Mouse (Mus musculus): ENCODE measurements around the gene Slc1a7. TPM values are rescaled to one million over a fixed set of nuclear protein-coding genes. Genes with fewer than 3 reads are reported as not detected.

The Slc1a7 gene
- polyA plus RNA-seq, 1 experiment from 2014 or later = not detected

GRCm38 (mm10) chr4:107975004-107975403, 6.9 kb downstream of the Slc1a7 start:
- WGBS = 78% methylated on average over 7 of the region's 7 CpGs
- no peak overlapping the region for H3K27ac ChIP-seq
- H3K4me2 ChIP-seq = no peak overlapping the region
- no peaks in the 10 kb centered on the region for H3K9me3 ChIP-seq
- no peaks in the 10 kb centered on the region for H3K36me3 ChIP-seq (replicated peaks)
- no peak for ATAC-seq (ENCODE audit: low FRiP score)
- H3K9ac ChIP-seq = no peak overlapping the region
- no peaks in the 10 kb centered on the region for H3K4me1 ChIP-seq
- H3K4me3 ChIP-seq (replicated peaks) = no peak overlapping the region
- H3K27me3 ChIP-seq = no peaks in the 10 kb centered on the region

GRCm38 (mm10) chr4:107977593-107977992, 9.5 kb downstream of the Slc1a7 start:
- Histone ChIP-seq H3K9me3 (no peaks in the 10 kb centered on the region), H3K9ac (no peak overlapping the region), H3K4me3 (replicated peaks) (no peak overlapping the region), H3K4me1 (no peaks in the 10 kb centered on the region), H3K27me3 (no peaks in the 10 kb centered on the region), H3K27ac (no peak overlapping the region), H3K36me3 (replicated peaks) (no peaks in the 10 kb centered on the region), H3K4me2 (no peak overlapping the region)
- no peak for ATAC-seq (ENCODE audit: low FRiP score)
- WGBS = 55% methylated on average over 4 of the region's 4 CpGs

- Histone ChIP-seq H3K4me3 (replicated peaks) (no peak overlapping the region), H3K27me3 (no peaks in the 10 kb centered on the region), H3K27ac (no peak overlapping the region), H3K4me2 (no peak overlapping the region), H3K36me3 (replicated peaks) (no peaks in the 10 kb centered on the region), H3K4me1 (no peaks in the 10 kb centered on the region), H3K9me3 (no peaks in the 10 kb centered on the region), H3K9ac (no peak overlapping the region)
- 40% methylated on average over 2 of the region's 2 CpGs for WGBS
- no peak for ATAC-seq (ENCODE audit: low FRiP score)
Observed at GRCm38 (mm10) chr4:107979530-107979929, 11.4 kb downstream of the Slc1a7 start.

- Histone ChIP-seq H3K36me3 (replicated peaks) (no peaks in the 10 kb centered on the region), H3K9me3 (no peaks in the 10 kb centered on the region), H3K27ac (no peak overlapping the region), H3K4me1 (no peaks in the 10 kb centered on the region), H3K27me3 (no peaks in the 10 kb centered on the region), H3K9ac (no peak overlapping the region), H3K4me3 (replicated peaks) (no peak overlapping the region), H3K4me2 (no peak overlapping the region)
- ATAC-seq (ENCODE audit: low FRiP score) = no peak
- WGBS = 74% methylated on average over 6 of the region's 6 CpGs
Observed at GRCm38 (mm10) chr4:107980002-107980600, 12.0 kb downstream of the Slc1a7 start.

GRCm38 (mm10) chr4:107983717-107984116, 15.6 kb downstream of the Slc1a7 start:
- 87% methylated on average over 1 of the region's 1 CpGs for WGBS
- no peak overlapping the region for H3K27ac ChIP-seq

GRCm38 (mm10) chr4:107984282-107984981, 16.3 kb downstream of the Slc1a7 start:
- no peaks in the 10 kb centered on the region for H3K36me3 ChIP-seq (replicated peaks)
- no peak overlapping the region for H3K27ac ChIP-seq
- no peak overlapping the region for H3K4me3 ChIP-seq (replicated peaks)

More at GRCm38 (mm10) chr4:107983717-107984116, 15.6 kb downstream of the Slc1a7 start:
- H3K9me3 ChIP-seq = no peaks in the 10 kb centered on the region
- no peak overlapping the region for H3K4me2 ChIP-seq
- ATAC-seq (ENCODE audit: low FRiP score) = no peak
- H3K4me1 ChIP-seq = no peaks in the 10 kb centered on the region
- H3K27me3 ChIP-seq = no peaks in the 10 kb centered on the region
- H3K9ac ChIP-seq = no peak overlapping the region
- H3K36me3 ChIP-seq (replicated peaks) = no peaks in the 10 kb centered on the region
- H3K4me3 ChIP-seq (replicated peaks) = no peak overlapping the region

GRCm38 (mm10) chr4:107985812-107986211, 17.7 kb downstream of the Slc1a7 start:
- 85% methylated on average over 5 of the region's 5 CpGs for WGBS
- Histone ChIP-seq H3K36me3 (replicated peaks) (no peaks in the 10 kb centered on the region), H3K4me3 (replicated peaks) (no peak overlapping the region), H3K4me2 (no peak overlapping the region), H3K9me3 (no peaks in the 10 kb centered on the region), H3K27me3 (peaks cover 7% of the 10 kb centered on the region; the same call in 1 of the 2 replicates), H3K9ac (no peak overlapping the region), H3K4me1 (no peaks in the 10 kb centered on the region), H3K27ac (no peak overlapping the region)
- ATAC-seq (ENCODE audit: low FRiP score) = no peak

More at GRCm38 (mm10) chr4:107984282-107984981, 16.3 kb downstream of the Slc1a7 start:
- Histone ChIP-seq H3K4me2 (no peak overlapping the region), H3K9ac (no peak overlapping the region), H3K27me3 (no peaks in the 10 kb centered on the region), H3K9me3 (no peaks in the 10 kb centered on the region), H3K4me1 (no peaks in the 10 kb centered on the region)
- WGBS = 84% methylated on average over 7 of the region's 7 CpGs
- ATAC-seq (ENCODE audit: low FRiP score) = no peak

- WGBS = 91% methylated on average over 11 of the region's 11 CpGs
- Histone ChIP-seq H3K4me1 (peaks cover 3% of the 10 kb centered on the region), H3K4me2 (no peak overlapping the region)
Observed at GRCm38 (mm10) chr4:107986386-107987168, 18.4 kb downstream of the Slc1a7 start.

GRCm38 (mm10) chr4:107988931-107989330, 20.8 kb downstream of the Slc1a7 start:
- Histone ChIP-seq H3K9ac (no peak overlapping the region), H3K27ac (no peak overlapping the region), H3K27me3 (peaks cover 23% of the 10 kb centered on the region), H3K4me3 (replicated peaks) (no peak overlapping the region), H3K4me1 (peaks cover 11% of the 10 kb centered on the region), H3K36me3 (replicated peaks) (no peaks in the 10 kb centered on the region), H3K9me3 (no peaks in the 10 kb centered on the region), H3K4me2 (no peak overlapping the region)
- no peak for ATAC-seq (ENCODE audit: low FRiP score)
- WGBS = 82% methylated on average over 8 of the region's 8 CpGs

More at GRCm38 (mm10) chr4:107986386-107987168, 18.4 kb downstream of the Slc1a7 start:
- Histone ChIP-seq H3K4me3 (replicated peaks) (no peak overlapping the region), H3K36me3 (replicated peaks) (no peaks in the 10 kb centered on the region), H3K27ac (no peak overlapping the region), H3K9me3 (no peaks in the 10 kb centered on the region), H3K27me3 (peaks cover 11% of the 10 kb centered on the region; the same call in 1 of the 2 replicates), H3K9ac (no peak overlapping the region)
- ATAC-seq (ENCODE audit: low FRiP score) = no peak

- H3K9ac ChIP-seq = no peak overlapping the region
Observed at GRCm38 (mm10) chr4:107990818-107991217, 22.7 kb downstream of the Slc1a7 start.

GRCm38 (mm10) chr4:107991879-107992278, 23.7 kb downstream of the Slc1a7 start:
- no peak overlapping the region for H3K4me3 ChIP-seq (replicated peaks)
- H3K36me3 ChIP-seq (replicated peaks) = no peaks in the 10 kb centered on the region
- peaks cover 23% of the 10 kb centered on the region for H3K27me3 ChIP-seq
- H3K9ac ChIP-seq = no peak overlapping the region
- H3K4me1 ChIP-seq = peaks cover 11% of the 10 kb centered on the region
- WGBS = 2% methylated on average over 6 of the region's 6 CpGs
- no peaks in the 10 kb centered on the region for H3K9me3 ChIP-seq
- ATAC-seq (ENCODE audit: low FRiP score) = no peak
- no peak overlapping the region for H3K27ac ChIP-seq
- H3K4me2 ChIP-seq = no peak overlapping the region

More at GRCm38 (mm10) chr4:107990818-107991217, 22.7 kb downstream of the Slc1a7 start:
- Histone ChIP-seq H3K27me3 (peaks cover 23% of the 10 kb centered on the region), H3K9me3 (no peaks in the 10 kb centered on the region), H3K36me3 (replicated peaks) (no peaks in the 10 kb centered on the region), H3K4me2 (no peak overlapping the region), H3K27ac (no peak overlapping the region), H3K4me3 (replicated peaks) (no peak overlapping the region), H3K4me1 (peaks cover 11% of the 10 kb centered on the region)
- no peak for ATAC-seq (ENCODE audit: low FRiP score)
- WGBS = 75% methylated on average over 5 of the region's 5 CpGs

- peaks cover 16% of the 10 kb centered on the region for H3K4me1 ChIP-seq
- H3K4me2 ChIP-seq = no peak overlapping the region
- H3K27me3 ChIP-seq = peaks cover 23% of the 10 kb centered on the region
- no peaks in the 10 kb centered on the region for H3K36me3 ChIP-seq (replicated peaks)
- H3K9ac ChIP-seq = no peak overlapping the region
- no peak for ATAC-seq (ENCODE audit: low FRiP score)
- no peak overlapping the region for H3K27ac ChIP-seq
- 94% methylated on average over 6 of the region's 6 CpGs for WGBS
- no peaks in the 10 kb centered on the region for H3K9me3 ChIP-seq
- H3K4me3 ChIP-seq (replicated peaks) = no peak overlapping the region
Observed at GRCm38 (mm10) chr4:107995011-107995410, 26.9 kb downstream of the Slc1a7 start.

Data from forebrain, embryonic 12.5 days (tissue).